Mouse (Mus musculus) lung, postnatal 36 days (tissue): ENCODE measurements around the gene Slc6a2.
A peak's percentile ranks its signal among the peaks of the same experiment; 100 is the strongest.

Experiments
- DNase-seq: peaks from one replicate; pipeline ENCODE4 v3.0.0; 2022; ENCODE audit warnings: mixed read lengths

The Slc6a2 gene

DNA sequence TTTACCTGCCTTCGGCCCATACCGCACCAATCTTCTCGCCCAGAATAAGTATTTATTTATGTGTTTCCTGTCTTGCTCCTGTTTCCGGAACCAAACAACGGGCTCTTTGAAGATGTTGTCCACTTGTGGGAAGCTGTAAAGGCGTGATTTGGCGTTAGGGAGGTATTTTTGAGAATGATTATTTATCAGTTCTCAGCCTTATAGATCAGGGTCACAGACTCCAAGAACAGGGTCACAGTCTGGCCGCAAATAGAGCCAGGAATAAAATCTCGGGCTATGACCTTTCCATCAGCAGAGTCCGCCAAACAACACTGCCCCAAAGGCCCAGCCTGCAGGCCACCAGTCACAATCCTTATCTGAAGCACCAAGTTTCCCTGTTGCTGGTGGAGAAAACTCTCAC is at the start of gene Slc6a2:
Gene Slc6a2 (plus strand): TSS at position 301 of the 400 bp plus-strand sequence.
- no peak for DNase-seq

DNA sequence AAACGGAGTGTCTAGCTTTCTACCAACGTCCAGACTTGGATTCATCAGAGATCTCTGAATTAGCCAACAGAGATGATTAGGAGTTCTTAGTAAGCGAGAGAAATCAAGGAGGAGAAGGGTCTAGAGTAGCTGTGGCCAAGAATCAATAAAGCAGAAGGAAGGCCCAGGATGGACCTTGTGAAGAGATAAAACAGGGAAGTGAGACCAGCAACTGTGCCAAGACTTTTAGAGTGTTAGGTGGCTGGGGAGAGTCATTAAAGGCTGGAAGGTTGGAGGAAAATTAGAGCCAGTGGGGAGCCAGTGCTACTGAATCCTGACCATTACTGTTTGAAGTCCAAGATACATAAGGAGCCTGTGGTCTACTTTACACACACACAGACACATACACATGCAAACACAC is 48.4 kb upstream of the Slc6a2 start:
- no peak for DNase-seq

DNA sequence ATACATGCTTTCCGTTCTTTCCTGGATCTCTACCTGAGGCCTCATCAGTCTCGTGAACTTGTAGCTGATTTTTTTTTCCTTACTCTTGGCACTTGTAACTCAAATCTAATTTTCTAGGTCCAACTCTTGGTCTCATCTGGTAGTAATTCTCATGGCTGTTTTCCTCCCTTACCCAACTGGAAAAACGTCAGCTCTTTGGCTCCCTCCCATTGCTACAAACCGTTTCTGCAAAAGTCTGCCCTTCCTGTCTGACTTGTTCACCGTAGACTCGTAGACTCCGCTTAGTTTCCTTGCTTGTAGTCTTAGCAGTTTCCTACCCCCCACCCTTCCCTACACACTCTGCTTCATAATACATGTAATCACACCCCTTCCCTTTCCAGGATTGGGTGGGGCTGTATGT is 46.5 kb upstream of the Slc6a2 start:
- DNase-seq, result peak; percentile 10

DNA sequence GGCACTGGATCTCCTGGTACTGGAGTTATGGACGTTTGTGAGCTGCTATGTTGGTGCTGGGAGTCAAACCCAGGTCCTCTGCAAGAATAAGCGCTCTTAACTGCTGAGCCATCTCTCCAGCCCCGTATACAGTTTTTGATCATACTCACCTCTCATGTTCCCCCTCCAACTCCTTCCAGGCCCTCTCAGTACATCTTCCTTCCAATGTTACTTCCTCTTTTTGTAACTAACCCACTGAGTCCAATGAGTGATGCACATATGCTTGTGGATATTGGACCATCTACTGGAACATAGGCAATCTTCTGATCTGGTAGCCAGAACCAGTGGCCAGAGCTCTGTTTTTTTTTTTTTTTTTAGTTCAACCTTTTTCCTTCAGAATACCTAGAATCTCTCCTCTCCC is 43.8 kb upstream of the Slc6a2 start:
- no peak for DNase-seq

DNA sequence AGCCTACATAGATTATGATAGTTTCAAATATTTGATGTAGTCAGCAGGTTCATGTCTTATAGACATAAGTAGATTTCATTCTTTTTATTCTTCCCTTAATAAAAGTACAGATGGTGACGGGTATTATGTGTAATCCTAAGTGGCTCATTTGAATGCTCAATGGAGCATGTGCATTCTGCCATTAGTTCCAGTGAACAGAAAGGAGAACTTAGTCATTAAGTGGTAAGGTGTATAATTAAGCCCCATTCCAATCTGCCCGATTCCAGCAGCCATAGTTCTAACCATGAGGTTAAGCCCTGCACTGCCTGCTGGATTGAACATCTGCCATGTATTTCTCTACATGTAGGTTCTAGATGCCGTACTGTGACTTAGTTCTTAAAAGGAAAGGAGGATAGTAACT is 38.1 kb upstream of the Slc6a2 start:
- DNase-seq, result no peak

DNA sequence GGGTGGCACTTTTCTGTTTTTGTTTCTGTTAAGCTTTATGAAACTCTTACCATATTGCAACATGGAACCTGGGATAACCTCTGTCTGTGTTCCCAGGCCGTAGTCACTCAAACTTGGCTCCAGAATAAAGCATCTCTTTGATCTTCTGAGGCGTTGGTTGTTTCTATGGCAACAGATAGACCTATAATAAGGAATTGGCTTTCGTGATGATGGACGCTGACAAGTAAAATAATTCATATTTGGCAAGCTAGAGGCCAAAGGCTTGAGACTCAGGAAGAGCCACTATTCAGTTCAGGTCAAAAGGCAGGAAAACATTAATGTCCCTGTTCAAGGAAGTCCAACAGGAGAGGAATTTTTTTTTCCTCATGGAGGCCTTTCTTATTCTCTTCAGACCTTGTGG is 30.9 kb upstream of the Slc6a2 start:
- no peak for DNase-seq

DNA sequence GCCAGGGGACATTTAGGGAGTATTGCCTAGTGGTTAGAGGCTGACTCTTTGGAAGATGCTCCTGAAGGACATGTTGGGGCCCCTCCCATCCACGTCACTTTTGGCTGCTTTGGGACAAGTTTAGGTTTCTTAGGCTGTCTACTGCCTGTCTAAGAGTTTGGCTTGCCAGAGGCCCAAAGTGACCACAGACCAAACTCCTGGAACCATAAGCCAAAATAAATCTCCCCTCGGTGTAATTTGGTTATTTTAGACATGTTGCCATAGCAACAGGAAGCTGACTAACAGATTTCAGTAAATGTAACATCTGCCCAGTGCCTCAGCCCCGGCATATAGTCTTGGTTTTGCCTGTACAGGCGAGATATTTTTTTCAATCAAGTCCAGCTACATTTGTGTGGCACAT is 21.8 kb upstream of the Slc6a2 start:
- no peak for DNase-seq

DNA sequence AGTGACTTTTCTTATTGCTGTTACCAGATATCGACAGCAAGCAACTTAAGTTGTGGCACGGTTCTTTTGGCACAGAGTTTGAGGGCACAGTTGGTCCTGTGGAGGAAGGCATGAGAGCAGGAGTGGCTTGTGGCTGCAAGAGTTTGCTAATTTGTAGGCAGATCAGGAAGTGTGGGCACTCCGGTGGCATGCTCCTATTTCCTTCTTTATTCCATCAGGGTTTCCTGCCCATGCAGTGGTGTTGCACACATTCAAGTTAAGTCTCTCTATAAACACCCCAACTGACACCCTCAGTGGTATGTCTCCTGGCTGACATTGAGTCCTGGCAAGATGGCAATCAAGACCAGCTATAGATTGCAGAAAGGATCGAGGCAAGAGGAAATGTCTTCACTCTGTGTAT is 10.8 kb upstream of the Slc6a2 start:
- no peak for DNase-seq

DNA sequence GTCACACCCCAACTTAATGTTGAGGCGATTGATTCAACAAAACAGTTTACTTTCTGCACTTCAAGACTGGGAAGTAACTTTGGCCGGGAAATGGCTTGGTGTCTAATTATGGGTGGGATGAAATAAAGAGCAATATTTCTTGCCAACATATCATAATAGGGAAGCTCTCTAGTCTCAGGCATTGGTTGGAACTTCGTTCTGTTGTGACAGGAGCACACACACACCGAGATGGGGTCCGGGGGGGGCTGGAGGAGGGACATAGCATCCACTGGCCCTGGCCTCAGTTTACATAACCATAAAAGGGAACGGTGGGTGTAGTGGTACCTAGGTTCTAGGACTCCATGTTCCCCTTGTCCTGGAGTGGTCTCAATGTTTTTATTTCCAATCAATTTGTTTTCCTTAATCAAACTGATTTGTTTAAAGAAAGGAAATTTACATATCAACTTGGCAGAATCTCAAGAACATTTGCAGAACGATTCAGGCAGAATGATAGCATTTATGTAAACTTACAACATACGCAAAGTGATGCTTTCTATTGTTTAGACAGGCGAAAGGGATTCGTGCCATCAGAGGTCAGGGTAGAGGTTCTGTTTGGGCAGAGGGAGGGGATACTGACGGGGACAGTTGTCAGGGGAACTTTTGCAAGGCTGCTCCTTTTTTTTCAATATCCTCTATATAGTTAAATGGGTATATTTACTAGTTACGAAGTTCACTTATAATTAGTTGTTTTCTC is 9.1 kb upstream of the Slc6a2 start:
- DNase-seq, result peak; percentile 26

DNA sequence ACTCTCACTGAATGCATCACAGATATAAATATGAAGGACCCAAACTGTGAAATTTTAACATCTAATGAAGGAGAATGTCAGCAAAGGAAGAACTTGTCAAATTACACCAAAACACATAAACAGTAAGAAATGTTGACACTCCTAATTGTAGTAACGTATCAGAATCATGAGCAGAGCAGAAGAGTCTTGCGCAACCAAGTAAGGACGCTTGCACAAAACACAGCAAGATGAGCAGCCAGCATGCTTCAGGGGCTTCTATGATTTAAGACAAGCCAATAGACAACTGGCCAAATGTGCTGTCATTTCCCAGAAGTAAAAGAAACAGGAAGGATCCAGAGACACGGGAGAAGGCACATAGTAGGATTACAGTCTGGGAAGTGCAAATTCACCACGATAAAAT is 5.8 kb upstream of the Slc6a2 start:
- peak; percentile 27 for DNase-seq

DNA sequence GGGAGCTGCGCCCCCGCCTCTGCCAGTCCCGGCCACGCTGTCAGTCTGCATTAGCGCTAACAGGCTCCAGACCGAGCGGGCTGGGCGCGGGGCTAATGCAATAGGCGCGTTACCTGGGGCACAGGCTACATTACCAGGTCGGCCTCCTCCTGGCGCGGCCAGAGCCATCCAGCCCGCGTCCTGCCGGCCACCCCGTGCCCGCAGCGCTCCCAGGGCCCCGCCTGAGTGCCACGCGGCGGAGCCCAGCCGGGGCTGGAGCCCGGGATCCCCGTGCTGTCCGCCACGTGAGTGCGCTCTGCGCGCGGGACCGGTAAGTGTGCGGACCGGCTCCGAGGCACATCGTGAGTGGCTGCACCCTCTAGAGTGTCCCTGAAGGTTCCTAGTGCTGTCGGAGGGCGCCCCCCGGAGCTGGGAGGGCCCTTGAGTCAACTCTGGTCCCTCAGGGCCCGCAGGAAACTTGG is 602 bp downstream of the Slc6a2 start:
- DNase-seq, result peak; percentile 10

DNA sequence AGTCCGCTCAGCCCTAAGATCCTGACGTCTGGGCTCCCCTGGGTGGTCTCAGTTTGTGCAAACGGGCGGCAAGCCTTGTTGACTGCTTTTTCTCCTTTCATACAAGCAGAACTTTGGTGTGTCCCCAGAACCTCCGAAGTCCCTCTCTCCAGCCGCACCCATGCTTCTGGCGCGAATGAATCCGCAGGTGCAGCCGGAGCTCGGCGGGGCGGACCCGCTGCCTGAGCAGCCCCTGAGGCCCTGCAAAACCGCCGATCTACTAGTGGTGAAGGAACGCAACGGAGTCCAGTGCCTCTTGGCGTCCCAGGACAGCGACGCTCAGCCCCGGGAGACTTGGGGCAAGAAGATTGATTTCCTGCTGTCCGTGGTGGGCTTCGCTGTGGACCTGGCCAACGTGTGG is 1.2 kb downstream of the Slc6a2 start:
- DNase-seq, result no peak

DNA sequence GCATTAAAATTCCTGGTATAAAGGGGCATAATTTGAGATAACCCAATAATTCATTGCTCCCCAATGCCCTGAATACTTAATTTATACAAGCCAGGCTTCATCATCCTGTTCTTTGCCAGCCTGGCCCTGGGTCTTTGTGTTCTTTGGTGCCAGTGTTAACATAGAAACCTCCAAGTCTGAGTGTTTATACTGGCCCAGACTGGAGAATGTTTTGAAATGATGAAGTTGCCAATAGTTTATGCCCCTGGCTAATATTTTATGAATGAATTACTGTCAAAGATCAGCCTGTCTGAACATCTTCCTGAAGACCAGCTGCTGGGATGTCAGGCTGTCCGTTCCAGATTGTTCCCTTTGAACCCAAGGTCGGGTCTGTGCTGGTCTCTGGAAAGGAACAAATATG is 4.7 kb downstream of the Slc6a2 start:
- DNase-seq, result no peak

DNA sequence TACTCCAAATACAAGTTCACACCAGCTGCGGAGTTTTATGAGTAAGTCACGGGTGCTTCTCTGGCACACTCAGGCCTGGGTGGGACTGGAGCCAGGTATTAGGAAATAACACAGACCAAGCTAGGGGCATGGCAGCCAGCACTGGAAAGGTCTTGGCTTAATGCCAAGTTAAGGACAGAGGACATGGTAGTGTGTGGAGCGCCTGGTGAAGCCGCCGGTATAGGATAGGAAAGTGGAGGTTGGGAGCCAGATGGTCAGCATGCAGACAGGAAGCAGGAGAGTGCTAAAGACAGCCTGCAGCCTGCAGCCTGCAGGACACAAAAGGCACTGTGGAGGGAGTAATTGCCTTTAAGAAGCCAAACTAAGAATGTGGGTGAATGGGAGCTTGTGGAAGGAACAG is 13.1 kb downstream of the Slc6a2 start:
- peak; percentile 92 for DNase-seq

DNA sequence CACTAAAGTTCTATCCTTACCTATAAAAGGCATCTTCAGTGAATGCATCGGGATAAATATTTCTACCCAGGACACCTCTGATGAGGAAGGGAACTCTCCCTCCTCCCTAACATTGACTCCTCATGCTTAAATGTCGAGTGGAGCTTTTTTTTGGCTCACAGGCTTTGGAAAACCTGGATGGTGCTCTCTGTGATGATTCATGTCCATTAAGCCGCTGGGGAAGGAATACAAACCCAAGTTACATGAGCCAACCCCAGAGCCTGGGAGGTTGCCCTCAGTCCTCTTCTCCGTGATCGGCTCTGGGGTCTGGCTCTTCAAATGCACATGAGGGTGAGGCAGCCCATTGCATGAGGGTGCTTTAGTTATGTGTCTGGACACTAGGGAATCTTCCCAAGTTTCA is 16.8 kb downstream of the Slc6a2 start:
- DNase-seq, result no peak

DNA sequence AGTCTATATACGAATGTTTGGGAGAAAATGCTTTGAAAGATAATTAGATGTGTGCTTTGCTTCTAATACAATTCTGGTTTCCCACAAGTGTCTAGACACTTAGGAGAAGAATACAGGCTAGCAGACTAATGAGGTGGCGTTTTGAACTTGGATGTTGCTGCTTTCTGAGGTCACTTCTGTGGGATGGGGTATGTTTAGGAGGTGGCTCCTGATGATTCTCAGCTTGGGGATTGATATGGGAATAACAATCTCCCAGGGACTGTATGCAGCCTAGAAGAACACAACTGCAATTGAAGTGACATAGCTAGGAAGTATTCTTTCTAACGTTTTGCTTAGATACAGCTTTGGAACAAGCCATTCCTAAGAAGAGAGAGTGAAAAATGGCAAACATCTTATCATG is 22.6 kb downstream of the Slc6a2 start:
- peak; percentile 49 for DNase-seq

DNA sequence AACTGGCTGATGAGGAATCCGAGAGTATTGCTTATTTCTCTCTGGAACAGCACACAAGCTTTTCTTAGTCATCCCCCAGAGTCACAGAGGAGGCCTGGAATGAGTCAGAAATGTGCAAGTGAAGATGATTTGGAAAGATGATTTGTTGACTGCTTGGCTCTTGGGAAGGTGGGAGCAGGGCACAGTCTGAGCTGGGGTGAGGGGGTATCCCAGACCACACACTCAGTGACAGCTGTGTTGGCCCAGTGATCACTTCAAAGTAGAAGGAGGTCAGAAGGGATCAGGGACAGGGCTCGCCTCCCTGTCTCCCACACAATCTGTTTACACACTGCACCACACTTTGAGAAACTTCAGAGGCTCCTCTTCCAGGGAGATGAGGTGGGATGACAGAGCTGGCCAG is 24.5 kb downstream of the Slc6a2 start:
- peak; percentile 18 for DNase-seq

DNA sequence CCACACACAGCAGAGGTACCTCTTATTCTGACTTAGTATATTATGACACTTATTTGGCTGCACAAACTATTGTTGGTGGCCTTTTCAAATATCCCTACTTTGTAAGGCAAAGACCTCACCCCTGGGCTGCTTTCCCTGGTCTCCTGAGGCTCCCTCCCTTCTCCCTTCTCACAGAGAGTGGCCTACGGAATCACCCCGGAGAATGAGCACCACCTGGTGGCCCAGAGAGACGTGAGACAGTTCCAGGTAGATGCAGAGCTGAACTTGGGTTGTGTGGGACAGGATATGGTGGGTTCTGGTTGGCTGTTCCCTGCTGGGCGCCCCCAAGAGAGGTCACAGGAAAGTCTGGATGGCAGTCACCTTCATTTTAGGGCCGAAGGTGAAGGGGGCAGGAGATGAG is 37.0 kb downstream of the Slc6a2 start:
- DNase-seq, result peak; percentile 71

DNA sequence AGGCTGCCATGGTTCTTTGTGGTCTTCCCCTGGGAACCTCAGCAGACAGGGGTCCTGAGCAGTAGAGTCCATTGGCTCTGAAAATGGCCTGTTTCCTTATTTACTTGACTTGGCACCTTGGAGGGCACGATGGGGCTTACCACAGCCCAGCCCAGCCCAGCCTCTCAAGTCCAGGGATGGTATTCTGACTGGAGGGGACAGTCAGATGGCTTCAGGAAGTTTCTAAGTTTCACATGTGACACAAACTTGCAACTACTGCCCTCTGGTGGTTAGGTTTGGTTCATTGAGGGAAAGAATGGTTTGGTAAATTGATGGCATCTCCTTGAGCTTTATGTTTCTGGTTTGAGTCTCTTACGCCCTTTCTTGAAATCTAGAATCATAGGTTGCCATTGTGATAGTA is 38.7 kb downstream of the Slc6a2 start:
- DNase-seq, result peak; percentile 84

DNA sequence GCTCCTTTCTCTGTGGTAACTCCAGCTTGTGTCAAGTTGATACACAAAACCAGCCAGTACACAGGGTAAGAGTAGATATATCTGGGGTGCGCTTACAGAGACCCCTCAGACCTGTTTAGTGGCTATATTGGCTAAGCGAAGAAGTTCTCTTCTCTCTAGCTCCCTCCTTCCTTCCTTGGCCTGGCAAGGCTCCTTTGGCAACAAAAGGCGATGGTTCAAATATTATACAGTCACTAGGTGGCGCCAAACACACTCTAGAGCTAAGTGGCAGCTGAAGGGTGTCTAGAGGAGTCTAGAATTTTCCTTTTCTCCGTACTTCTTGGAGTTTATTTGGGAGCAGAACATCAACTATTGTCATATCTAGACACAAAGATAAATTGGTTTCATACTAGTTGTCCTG is 50.4 kb downstream of the Slc6a2 start:
- DNase-seq, result peak; percentile 73

DNA sequence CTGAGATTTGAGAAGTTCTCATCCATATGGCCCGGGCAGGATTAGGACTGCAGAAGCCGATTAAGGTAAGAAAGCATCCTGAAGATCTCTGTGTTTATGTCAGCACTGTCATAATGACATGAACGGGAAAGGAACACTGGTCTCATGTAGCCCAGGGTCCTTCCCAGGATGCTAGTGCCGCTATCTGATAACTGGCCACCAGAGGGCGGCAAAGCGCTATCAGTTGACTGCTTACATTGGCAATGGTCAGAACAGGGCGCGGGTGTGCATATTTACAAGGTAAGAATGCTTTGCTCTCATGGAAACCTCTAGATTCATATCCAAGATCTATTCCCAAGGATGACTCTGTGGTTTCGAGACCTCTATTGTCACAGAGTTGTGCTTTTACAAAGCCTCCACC is 51.6 kb downstream of the Slc6a2 start:
- peak; percentile 91 for DNase-seq

DNA sequence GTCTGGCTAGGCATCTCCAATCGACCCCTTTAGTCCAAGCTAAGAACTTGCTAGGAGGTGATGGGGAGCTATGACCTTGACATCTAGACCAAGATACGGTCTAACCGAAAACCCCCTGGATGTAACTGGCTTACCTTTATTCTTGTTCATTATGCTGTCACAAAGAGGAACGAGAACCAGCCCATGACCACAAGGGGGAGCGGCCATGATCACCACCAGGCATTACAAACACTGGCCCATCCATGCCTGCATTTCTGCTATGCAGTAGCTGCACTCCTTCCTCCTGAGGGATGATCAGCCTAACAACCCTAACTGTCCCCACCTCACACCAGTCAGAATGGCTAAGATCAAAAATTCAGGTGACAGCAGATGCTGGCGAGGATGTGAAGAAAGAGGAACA is 52.3 kb downstream of the Slc6a2 start:
- no peak for DNase-seq

DNA sequence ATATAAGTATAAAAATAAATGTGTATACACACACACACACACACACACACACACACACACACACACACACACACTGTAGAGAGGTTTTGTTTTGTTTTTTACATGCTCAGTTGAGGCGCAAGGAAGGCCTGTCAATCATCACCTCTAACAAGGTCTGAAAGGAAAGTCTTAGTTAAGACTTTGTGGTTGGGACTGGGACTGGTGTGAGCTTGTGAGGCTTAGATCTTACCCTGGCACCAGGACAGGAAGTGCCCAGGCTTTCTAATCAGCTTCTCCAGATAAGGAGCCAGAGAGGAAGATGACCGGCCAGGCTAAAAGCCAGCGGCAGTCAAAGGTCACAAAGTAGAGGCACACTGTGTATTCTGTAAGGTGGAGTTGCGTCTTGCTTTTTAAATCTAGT is 54.4 kb downstream of the Slc6a2 start:
- DNase-seq, result peak; percentile 8

DNA sequence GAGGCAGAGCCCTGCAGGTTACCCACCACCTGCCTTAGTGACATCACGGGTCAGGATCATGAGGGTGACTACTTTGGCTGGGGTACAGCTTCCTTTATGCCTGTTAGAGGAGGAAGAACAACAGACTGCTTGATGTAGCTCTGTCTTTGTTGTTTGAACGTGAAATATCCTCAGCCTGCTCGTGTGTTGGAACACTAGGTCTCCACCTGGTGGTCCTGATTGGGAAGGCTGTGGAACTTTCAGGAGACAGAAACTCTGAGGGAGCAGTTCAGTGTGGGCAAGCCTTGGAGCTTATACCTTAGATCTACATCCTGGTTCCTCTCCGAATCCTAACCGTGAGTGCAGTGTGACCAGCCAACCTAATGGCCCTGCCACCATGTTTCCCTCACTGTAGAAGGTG is 61.9 kb downstream of the Slc6a2 start:
- no peak for DNase-seq

DNA sequence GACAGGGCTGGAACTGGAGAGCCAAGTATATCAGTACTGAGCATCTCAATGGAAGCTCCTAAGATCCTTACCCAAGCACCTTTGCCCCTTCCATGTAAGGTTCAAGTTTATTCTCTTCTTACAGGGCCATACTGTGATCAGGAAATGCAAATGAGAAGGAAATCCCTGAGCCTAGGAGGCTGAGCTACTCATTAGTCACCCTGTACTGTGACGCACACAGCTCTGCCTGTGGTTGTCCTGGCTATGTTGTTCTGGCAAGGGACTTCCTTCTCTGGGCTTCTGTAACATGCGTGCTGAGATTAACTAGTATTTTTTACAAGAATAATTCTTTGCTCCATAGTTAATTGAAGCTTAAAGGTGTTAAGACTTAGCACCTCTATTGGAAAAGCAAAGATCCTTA is 70.8 kb downstream of the Slc6a2 start:
- DNase-seq, result no peak
